Mouse (Mus musculus) 416B (cell line): ENCODE measurements around the gene Kif18b.

Experiments used
- DNase-seq: peaks from one replicate; pipeline ENCODE4 v3.0.0; 2011; ENCODE audit warnings: low read depth

Gene Kif18b

DNA sequence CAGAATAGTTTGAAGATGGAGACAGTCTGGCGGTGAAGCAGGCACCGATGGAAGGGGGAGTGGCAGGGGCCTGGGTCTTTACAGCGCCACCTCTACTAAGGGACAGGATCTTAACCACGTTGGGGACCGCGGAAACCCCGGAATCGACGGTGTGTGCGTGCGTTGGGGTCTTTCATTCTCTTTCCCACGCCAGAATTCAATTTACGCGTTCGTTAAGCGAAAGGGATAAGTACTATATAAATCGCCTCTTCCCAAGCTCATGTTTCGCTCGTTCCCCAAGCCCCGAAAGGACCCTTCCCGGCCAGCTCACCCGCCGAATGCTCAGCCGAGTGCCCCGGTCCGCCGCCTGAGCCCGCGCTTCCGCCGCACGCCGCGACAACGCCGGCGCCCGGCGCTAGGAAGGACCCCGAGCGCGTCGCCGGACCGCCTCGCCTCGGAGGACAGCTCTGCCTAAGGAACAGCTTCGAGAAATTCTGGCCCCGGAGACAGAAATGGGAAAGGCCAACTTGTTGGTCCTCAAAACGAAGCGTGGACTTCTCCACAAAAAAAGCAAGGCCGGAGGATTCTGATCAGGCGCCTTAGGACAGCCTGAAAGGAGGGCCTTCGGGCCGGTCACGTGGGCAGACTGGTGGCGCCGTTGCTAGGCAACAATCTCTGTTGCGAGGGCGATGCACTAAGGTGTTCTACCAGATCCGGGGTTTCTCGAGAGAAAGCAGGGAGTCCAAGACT lies 44.2 kb downstream of the Kif18b start, which contains the start of the genes Eftud2 and Ccdc103:
Gene Eftud2, minus strand, starts transcription at position 401 of the 729 bp plus-strand sequence.
Gene Ccdc103, plus strand, starts transcription at position 620 of the 729 bp plus-strand sequence.
- DNase-seq, result peak; percentile 88

DNA sequence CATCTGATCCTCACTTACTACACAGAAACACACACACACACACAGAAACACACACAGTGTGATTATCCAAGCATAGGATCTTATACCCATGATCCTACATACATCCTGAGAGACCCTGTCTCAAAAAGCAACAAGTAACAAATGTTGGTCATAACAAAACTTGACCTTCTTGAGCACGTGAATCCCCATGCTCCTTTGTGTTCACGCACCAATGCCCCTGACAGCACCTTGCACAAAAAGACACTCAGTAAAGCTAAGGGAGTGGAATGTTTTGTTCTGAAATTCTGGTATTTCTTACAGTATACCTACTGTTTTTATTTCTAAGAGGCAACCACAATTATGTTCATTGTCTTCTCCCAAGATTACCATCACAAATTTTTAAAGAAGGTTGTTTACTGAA lies 45.4 kb downstream of the Kif18b start:
- no peak for DNase-seq

DNA sequence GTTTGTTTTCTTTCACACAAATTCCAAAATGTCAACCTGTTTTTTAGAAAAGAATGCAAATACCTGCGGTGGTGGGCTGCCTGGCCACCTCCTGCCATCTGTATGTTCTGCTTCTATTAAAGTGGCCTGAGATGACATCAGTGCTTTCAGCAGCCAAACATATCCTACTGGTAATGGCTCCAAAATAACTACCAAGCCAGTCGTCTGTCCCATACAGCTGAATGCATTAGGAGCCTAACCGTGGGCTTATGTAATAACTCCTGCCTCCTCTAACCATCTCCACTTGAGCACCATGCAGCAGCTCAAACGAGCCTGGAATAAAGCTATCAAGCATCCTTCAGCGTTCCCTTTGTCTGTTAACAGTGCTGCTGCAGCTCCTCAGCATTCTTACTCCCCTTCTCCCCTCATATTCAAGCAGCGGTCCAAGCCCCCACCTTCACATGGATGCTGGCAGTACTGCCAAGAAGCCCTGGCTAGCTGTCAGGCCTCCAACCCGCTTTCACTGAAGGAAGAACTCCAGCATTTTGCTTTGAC lies 50.1 kb downstream of the Kif18b start:
- DNase-seq, result no peak

DNA sequence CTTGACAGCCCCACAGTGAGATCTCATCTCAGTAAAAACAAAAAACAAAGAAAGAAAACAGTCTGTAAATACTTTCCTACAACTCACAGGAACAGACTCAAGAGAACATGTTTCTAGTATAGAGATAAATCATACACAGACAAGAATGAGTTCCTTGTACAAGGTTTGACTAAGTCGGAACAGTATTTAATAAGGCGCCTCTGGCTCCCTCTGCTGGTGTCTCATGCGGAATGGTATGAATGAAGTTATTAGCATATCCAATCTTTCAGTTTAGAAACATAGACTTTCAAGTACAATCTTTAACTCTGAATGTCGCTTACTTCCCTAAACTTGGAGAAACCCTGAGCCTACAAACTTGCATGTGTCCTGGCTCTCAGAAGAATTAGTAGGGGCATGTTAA lies 60.7 kb downstream of the Kif18b start:
- DNase-seq, result peak; percentile 73

DNA sequence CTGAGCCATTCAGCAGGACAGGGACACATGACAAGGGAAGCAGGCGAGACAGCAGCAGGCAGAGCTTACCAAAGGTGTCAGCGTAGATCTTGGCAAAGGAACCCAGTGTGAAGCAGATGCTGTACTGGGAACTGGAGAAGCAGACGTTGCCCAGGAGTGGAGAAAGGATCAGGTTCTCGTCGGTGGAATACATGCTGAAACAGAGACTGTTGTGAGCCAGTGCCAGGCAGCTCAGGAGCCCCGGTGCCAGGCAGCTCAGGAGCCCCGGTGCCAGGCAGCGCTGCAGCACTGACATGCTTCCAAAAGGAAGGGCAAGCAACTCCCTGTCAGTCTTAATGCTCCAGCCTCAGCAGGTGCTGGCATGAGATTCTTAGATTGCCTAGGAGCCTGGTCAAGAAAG lies 65.0 kb downstream of the Kif18b start:
- no peak for DNase-seq

DNA sequence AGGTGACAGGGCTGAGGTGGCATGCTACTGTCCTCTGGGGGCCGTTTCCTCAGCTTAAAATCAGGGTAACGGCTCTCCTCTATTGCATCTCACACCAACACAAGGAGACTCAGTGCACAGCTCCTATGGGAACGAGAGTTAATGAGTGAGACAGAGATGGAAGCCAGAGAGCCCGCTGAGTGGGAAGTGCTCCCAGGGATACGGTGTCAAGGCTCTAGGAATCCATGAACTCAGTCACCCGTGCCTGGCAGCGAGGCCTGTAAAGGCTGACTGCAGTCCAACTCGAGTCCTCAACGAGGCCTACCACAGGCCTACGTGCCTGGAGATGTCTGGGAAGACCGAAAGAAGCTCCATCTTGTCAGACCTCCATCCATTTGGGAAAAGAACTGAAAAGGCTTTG lies 66.0 kb downstream of the Kif18b start:
- DNase-seq, result no peak

DNA sequence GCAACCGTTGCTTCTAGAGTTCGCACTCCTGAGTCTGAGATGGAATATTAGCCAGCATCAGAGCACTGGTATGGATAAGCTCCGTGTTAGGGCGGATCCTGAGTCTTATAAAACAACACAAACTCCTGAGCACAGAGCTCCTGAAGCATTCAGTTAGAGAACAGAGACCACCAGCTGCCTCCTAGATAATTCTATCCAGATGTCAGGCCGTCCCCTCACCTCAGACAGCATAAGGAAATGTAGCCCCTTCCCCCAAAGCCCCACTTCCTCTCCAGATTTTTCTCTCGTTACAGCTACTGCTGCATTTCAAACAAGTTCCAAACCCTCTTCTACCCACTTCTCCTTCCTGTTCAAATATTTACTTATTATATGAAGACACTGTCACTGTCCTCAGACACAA lies 69.0 kb downstream of the Kif18b start:
- no peak for DNase-seq
